Mouse (Mus musculus) Patski (cell line): ENCODE data around the gene Rsph9. TPM values are rescaled to one million over a fixed set of nuclear protein-coding genes. Genes with fewer than 3 reads are reported as not detected.

Source experiments
- ATAC-seq: fragments of 100-300 bp; one replicate; pipeline ENCODE4 v1.8.0; 2021
- CTCF ChIA-PET: fragments of 350-600 bp; sonication (Branson Sonifier 250); formaldehyde crosslinking; loops from one replicate; lab custom pipeline; 2022; ENCODE audit warnings: inconsistent platforms; lab: Charles Lee
- POLR2A ChIA-PET: fragments of 350-600 bp; sonication (Branson Sonifier 250); formaldehyde crosslinking; loops from one replicate; lab custom pipeline; 2022; ENCODE audit warnings: antibody characterized with exemption, inconsistent platforms; lab: Charles Lee
- DNase-seq: peaks from one replicate; pipeline ENCODE4 v3.0.0-alpha.2; 2011; ENCODE audit warnings: low read depth, low spot score
- H3K27me3 ChIP-seq: fragments of 371-371 bp; one replicate; pipeline ENCODE4 v1.5.1; 2021
- CTCF ChIP-seq: fragments of 100-300 bp; IDR thresholded peaks from one replicate; pipeline ENCODE4 v1.5.1; 2021
- in situ Hi-C: fragments of 300-500 bp; cut with MboI; formaldehyde crosslinking; loops from 3 replicates; pipeline ENCODE4 v1.11.1; 2018; ENCODE audit warnings: low pct_unique_long_range_greater_than_20kb, mixed read lengths
- polyA plus RNA-seq: library from polyadenylated mRNA; unstranded; gene quantifications from one replicate; pipeline ENCODE4 v1.2.3, GENCODE M21; 2021

The Rsph9 gene
- polyA plus RNA-seq, 1 experiment from 2014 or later: 29.3 TPM

DNA sequence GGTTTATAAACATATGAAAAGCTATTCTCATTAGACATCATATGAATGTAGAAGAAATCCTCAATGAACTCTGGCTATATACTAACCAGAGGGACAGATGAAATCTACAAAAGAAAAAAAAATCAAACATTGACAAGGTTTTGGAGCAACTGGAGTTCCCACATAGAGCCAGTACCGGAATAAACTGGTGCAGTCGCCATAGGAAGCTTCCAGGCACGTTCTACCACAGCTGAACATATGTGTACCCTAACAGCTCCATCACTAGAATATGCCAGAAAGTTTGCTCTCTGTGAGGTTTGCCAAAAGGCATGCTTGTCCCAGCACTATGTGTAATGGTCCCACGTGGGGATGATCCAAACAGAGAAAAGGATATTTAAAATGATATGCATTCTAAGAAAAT, 35.7 kb downstream of the Rsph9 start:
- ChIA-PET CTCF (interaction anchor here (1.0 to 1.5 kb wide), 3 partner anchors 9 to 24 kb away, joined by 3 to 5 read pairs (median 5); no protein-coding TSS in a partner anchor), POLR2A (no interaction called here)
- ATAC-seq (no peak), DNase-seq (no peak)
- TF ChIP-seq CTCF: no peak
- H3K27me3 ChIP-seq: peaks cover 9% of the 10 kb centered on the region
- in situ Hi-C loops: no loop called here

DNA sequence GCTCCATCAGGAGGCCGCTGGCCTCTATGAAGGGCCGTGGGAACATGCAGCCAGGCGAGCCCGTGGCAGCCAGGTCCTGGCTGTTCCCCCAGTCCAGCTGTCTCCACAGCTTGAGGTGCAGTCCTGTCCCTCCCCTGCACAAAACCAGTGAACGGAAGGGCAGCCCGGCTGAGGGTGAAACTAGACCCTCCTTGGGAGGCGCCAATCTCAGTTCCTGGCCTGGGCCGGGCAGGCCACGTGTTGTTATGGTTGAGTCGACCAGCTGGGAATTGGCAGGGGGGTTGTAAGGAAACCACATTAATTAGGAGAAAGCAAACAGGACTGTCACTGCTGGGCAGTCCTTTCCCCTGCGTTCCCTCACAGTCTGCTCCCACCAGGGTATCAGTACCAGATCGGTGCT, 39.5 kb downstream of the Rsph9 start:
- TF ChIP-seq CTCF: no peak
- POLR2A ChIA-PET: no interaction called here
- H3K27me3 ChIP-seq: peaks cover 9% of the 10 kb centered on the region
- in situ Hi-C loops: no loop called here
- DNase-seq: no peak
- CTCF ChIA-PET: interaction anchor here (0.9 kb wide), 1 partner anchor 26 kb away, joined by 3 read pairs; no protein-coding TSS in a partner anchor
- no peak for ATAC-seq

DNA sequence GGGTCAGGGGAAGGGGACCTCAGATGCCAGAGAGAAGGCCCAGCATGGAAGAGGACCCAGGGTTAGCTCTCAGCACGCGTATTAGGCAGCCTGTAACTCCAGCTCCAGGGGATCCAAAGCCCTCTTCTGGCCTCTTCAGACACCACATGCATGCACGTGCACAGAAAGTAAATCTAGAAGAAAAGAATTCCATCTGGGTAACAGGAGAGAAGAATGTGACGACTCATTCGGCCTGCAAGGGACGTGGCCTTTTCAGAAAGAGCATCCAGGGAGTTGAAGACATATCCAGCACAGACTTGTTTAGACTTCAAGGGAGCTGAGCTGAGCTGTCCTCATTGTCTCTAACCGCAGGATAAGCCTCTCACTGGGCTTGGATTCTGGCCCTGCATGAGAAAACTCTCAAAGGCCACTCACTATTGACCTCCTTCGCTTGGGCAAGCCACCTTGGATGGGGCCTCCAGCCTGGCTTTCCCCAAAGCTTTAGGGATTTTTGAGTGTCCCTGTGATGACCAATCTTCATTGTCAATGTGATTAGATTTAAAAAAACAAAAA, 41.3 kb downstream of the Rsph9 start:
- in situ Hi-C loops: no loop called here
- CTCF ChIA-PET: interaction anchor here (1.5 kb wide), 1 partner anchor 61 kb away, joined by 4 read pairs; no protein-coding TSS in a partner anchor
- no peak for ATAC-seq
- peaks cover under 1% of the 10 kb centered on the region for H3K27me3 ChIP-seq
- POLR2A ChIA-PET: interaction anchor here (0.7 kb wide), 1 partner anchor 1177 kb away, joined by 3 read pairs; no protein-coding TSS in a partner anchor
- DNase-seq: no peak
- no peak for TF ChIP-seq CTCF

DNA sequence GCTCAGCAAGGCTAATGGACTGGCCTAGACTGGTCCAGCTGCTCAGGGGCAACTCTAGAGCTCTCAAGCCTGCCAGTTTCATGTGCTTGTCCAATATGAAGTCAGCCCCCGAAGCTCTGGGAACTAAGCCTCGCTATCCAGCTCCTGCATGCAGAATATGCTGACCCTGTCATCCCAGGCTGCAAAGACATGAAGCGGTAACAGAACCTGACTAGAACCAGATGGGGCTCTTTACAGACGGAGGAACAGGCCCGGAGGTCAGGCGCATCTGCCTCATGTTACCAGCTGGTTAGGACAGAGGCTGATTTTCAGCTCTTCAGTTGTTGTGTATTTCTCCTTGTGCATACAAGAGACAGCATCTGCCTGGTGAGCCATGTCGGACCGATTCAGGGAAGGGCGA, 42.1 kb downstream of the Rsph9 start:
- peaks cover 5% of the 10 kb centered on the region for H3K27me3 ChIP-seq
- TF ChIP-seq CTCF: no peak
- no peak for DNase-seq
- ChIA-PET CTCF (no interaction called here), POLR2A (no interaction called here)
- ATAC-seq: no peak
- in situ Hi-C loops: no loop called here

DNA sequence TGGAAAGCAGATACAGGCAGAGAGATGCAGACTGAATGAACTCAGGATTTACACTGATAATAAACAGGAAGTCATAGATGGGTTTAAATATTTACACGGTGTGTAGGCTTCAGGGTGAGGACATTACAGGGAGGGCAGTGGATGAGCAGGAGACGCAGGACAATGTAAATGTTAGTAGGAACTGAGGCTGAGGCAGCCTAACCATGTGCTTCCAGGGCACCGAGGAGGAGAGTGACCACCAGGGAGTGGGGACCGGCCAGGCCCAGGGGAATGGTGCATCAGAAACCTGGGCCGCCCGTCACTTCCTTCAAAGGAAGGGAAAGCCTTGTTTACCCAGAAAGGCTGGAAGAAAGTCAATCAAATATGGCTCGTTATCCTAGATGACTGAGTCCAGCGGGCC, 45.5 kb downstream of the Rsph9 start:
- POLR2A ChIA-PET: no interaction called here
- TF ChIP-seq CTCF: no peak
- H3K27me3 ChIP-seq: peaks cover 14% of the 10 kb centered on the region
- CTCF ChIA-PET: interaction anchor here (1.1 to 1.3 kb wide), 3 partner anchors 9 to 38 kb away, joined by 3 read pairs; no protein-coding TSS in a partner anchor
- in situ Hi-C loops: no loop called here
- DNase-seq (no peak), ATAC-seq (no peak)

DNA sequence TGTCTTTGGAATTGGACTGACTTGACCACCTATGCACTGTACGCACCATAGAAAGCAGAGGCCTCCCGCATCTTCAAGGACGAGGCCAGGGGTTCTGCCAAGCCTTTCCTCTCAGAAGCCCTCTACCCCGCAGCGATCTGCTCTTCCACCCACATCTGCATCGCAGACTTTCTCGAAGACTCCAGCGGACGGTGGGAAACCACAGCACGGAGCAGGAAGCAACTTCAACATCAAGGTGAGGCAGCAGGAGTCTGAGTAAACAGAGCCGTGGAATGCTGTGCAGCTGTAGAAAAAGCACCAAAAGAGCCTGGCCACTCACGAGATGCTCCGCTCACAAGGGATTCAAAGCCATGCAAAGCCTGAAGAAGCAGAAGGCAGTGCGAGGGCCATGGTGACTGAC, 52.1 kb downstream of the Rsph9 start:
- DNase-seq (no peak), ATAC-seq (no peak)
- in situ Hi-C loops: no loop called here
- POLR2A ChIA-PET: no interaction called here
- CTCF ChIA-PET: no interaction called here
- H3K27me3 ChIP-seq: peaks cover 12% of the 10 kb centered on the region
- no peak for TF ChIP-seq CTCF

DNA sequence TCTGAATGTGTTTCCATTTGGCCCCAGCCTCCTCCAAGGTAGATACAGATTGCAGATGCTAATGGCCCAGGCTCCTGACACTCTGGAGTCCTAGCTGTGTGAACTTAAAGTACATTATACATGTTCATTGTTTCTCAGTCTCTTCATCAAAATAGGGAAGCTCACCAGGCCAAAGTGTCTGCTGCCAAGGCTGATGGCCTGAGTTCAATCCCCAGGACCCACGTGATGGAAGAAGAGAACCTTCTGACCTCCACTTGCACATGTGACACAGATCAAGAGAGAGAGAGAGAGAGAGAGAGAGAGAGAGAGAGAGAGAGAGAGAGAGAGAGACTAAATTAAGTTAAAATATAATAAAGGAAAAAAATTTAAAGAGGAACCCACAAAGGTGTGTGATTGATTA, 52.7 kb downstream of the Rsph9 start:
- H3K27me3 ChIP-seq: peaks cover 12% of the 10 kb centered on the region
- in situ Hi-C loops: no loop called here
- ChIA-PET POLR2A (no interaction called here), CTCF (no interaction called here)
- ATAC-seq: no peak
- TF ChIP-seq CTCF: no peak
- DNase-seq: no peak

DNA sequence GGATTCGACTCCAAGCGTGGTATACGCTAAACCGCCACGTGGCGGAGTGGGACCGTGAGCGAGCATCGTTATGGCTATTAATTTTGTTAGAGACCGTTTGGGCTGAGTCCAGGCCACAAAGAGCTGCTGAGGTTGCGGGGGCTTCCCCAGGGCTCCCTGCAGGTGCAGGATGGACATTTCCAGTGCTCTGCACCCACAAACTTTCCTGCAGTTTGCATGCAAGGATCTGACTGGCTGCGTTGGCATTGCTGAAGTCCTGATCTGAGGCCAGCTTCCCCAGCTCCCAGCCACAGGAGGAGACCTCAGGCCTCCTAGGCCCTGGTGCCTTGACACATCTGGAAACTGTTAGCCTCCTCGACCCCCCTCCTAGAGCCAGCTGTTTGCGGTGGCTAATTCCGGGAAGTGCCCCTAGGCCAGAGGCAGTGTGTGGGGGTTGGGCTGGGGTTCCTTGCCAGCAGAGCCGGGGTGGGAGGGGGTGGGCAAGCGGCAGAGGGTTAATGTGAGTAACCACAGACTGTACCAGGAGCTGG, 57.6 kb downstream of the Rsph9 start:
- peaks cover 3% of the 10 kb centered on the region for H3K27me3 ChIP-seq
- CTCF ChIA-PET: interaction anchor here (1.3 kb wide), 1 partner anchor 46 kb away, joined by 4 read pairs; no protein-coding TSS in a partner anchor
- DNase-seq (no peak), ATAC-seq (no peak)
- TF ChIP-seq CTCF: no peak
- in situ Hi-C loops: no loop called here
- POLR2A ChIA-PET: interaction anchor here (0.6 kb wide), 1 partner anchor 52 kb away, joined by 4 read pairs; no protein-coding TSS in a partner anchor

DNA sequence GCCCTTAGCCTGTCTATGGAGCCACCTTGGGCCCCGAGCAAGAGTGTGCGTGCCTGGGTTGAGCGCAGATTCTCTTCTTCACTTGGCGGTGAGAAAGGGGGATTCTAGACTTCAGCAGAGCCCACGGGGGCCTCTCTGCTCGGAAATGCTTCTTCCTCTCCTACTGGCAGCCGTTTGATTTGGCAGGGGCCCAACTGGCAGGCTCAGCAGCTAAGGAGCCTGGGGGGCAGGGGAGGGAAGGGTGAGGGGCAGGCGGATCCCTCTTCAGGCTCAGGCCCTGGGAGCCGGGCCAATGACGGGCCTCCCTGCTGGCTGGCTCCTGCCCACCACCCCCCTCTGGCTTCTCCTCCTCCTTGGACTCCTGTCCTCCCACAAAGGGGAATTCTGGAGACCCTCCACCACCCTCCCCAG, 59.9 kb downstream of the Rsph9 start:
- ATAC-seq: no peak
- H3K27me3 ChIP-seq: peaks cover 3% of the 10 kb centered on the region
- in situ Hi-C loops: no loop called here
- ChIA-PET POLR2A (no interaction called here), CTCF (no interaction called here)
- no peak for DNase-seq
- no peak for TF ChIP-seq CTCF

DNA sequence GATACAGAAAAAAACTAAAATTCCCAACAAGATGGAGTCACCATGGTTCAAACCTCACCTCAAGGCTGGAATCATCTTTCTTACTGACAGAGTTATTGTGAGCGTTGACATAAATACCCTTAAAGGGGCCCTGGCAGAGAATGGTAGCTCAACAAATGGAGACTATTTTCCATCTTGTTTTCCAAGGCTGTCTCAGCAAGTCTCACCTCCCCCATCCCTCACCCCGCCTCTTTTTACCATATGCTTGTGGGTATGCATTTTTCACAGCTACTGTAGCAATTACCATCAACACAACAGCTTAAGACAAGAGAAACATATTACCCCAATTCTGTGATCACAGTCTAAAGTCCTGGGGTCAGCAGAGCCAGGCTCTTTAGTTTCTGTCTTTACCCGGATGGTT, 60.6 kb downstream of the Rsph9 start:
- in situ Hi-C loops: no loop called here
- no peak for TF ChIP-seq CTCF
- DNase-seq (no peak), ATAC-seq (no peak)
- ChIA-PET CTCF (no interaction called here), POLR2A (no interaction called here)
- peaks cover 3% of the 10 kb centered on the region for H3K27me3 ChIP-seq

DNA sequence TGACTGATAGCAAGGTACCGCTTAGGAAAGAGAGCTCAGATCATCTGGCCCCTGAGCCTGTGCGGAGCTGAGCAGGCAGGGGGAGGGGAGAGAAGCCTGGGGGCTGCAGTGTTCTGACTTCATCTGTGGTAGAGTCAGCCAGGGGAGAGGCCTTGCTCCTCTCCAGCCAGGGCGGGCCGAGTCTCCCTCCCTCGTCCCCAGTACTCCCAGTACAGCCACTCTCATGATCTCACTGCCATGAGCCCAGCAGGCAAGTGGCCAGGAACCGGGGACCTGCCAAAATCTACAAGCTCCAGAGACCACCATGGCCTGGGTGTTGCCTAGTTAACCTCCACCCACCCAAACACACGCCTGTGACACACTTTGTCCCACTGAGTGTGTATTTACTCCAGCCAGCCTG, 62.4 kb downstream of the Rsph9 start:
- no peak for TF ChIP-seq CTCF
- ATAC-seq (no peak), DNase-seq (no peak)
- ChIA-PET POLR2A (interaction anchor here (0.6 kb wide), 1 partner anchor 29 kb away, joined by 3 read pairs; the partner anchor contains the start of gene Mrps18a), CTCF (interaction anchor here (1.0 kb wide), 1 partner anchor 33 kb away, joined by 3 read pairs; no protein-coding TSS in a partner anchor)
- no peaks in the 10 kb centered on the region for H3K27me3 ChIP-seq
- in situ Hi-C loops: no loop called here
